Mouse (Mus musculus) left cerebral cortex, adult 6 months (tissue): ENCODE results near the gene Tmcc2. TPM values are rescaled to one million over a fixed set of nuclear protein-coding genes. Genes with fewer than 3 reads are reported as not detected.

Experiments used
- long read RNA-seq, 2 experiments: library from polyadenylated mRNA; unstranded; transcript quantifications; one replicate each; pipeline ENCODE4 v2.0.0; 2019 to 2020
- polyA plus RNA-seq: library from polyadenylated mRNA; unstranded; fragments of <200 nt; fragmentation: Nextera tagmentation; gene quantifications from 2 replicates; pipeline ENCODE4 v1.2.3, GENCODE M21; 2021

Tmcc2 gene
- 29.9 and 33.5 TPM in 2 replicates for polyA plus RNA-seq
- long read RNA-seq, experiment 1, transcript Tmcc2-203 (5 exons, 3,514 nt) = major isoform, 96 of 319 reads
- long read RNA-seq, experiment 1, transcript Tmcc2-201 (5 exons, 3,410 nt) = minor isoform, 61 of 319 reads
- long read RNA-seq, experiment 1, partial matches to known transcripts = 129 of 319 reads
- long read RNA-seq, experiment 1, other reads (novel, unspliced or antisense) = 33 of 319 reads
- long read RNA-seq, experiment 2, transcript Tmcc2-201 (5 exons, 3,410 nt) = major isoform, 8 of 82 reads
- long read RNA-seq, experiment 2, partial matches to known transcripts = 69 of 82 reads
- long read RNA-seq, experiment 2, other reads (novel, unspliced or antisense) = 2 of 82 reads

GRCm38 (mm10) chr1:132390691-132391579, at the start of gene Tmcc2:
TSS of gene Tmcc2 (minus strand) at chr1:132391281.

DNA sequence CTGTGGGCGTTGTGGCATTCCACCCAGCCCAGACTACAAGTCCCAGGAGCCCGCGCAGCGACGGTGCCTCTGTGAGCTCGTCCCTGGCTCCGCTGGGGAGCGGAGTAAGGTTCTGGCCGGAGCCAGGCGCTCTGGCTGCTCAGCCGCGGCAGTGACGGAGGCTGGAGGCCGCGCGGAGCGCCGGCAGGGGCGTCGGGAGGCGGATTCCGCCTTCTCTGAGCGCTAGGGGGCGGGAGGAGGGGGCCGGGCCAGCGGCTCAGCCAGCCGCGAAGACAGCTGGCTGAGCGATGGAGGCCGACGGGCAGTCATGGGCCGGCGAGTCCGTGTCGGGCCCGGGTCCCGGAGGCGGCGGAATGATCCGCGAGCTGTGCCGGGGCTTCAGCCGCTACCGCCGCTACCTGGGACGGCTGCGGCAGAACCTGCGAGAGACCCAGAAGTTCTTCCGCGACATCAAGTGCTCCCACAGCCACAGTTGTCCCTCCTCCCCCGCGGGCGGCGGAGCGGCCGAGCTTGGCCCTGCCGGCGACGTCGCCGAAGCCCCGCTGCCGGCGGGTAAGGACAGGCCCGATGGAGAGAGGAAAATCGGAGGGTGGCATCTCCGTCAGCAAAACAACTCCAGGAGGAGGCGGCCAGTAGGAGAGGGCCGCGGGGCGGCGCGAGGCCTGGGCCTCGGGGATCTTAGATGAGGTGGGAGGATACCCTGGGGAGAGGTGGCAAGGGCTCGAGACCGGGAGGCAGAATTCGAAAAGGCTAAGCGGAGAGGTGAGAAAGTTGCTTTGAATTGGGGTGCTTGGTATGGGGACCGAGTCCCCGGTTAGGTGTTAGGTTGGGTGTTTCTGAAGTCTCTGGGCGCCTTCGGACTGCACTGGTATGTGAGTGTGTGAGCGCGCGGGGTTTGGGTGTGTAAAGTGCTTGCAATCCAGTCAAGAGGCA, 26.5 kb upstream of the Tmcc2 start, which contains the start of gene Dstyk:
Gene Dstyk (plus strand): TSS at position 237 of the 933 bp plus-strand sequence.

DNA sequence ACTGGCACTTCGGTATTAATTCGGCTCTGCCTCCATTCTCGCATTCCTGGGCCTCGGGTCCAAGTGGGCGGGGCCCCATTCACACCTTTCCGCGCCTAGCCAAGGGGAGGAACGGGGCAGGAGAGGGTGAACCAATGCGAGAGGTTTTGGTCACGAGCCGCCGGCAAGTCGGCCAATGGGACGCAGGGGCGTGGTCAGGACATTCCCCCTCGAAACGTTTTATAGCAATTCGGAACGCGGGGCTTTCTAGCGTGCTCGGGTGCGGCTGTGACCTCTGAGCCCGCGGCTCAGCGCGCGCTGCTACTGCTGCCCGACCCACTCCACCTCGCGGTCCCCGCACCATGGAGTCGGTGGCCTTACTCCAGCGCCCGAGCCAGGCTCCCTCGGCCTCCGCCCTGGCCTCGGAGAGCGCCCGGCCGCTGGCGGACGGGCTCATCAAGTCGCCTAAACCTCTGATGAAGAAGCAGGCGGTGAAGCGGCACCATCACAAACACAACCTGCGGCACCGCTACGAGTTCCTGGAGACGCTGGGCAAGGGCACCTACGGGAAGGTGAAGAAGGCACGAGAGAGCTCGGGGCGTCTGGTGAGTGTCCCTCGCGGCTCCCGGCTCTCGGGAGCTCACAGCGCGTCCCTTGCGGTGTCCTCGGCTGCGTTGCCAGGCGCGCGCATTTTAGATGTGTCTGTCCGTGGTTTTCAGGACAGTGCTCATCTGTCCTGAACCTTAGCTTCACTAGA, 75.0 kb downstream of the Tmcc2 start, which contains the start of gene Nuak2:
Gene Nuak2 (plus strand): TSS at position 238 of the 736 bp plus-strand sequence.

Other genes starting within 250 kb of the Tmcc2 start
- 6.1 and 6.9 TPM in 2 replicates for gene Lemd1, start 199.8 kb downstream of the Tmcc2 start, polyA plus RNA-seq
- gene AC124108.1, start 199.8 kb downstream of the Tmcc2 start, polyA plus RNA-seq = 0.69 and 0.78 TPM in 2 replicates
- gene Gm10188, start 161.5 kb downstream of the Tmcc2 start, polyA plus RNA-seq = not detected in 2 replicates
- 4.8 and 10.4 TPM in 2 replicates for gene Klhdc8a, start 92.7 kb downstream of the Tmcc2 start, polyA plus RNA-seq
- 0.28 and 0.38 TPM in 2 replicates for gene Nuak2, start 75.2 kb downstream of the Tmcc2 start, polyA plus RNA-seq
- 6.3 and 6.4 TPM in 2 replicates for gene Dstyk, start 26.3 kb upstream of the Tmcc2 start, polyA plus RNA-seq
- 21.7 and 31.7 TPM in 2 replicates for gene Rbbp5, start 86.1 kb upstream of the Tmcc2 start, polyA plus RNA-seq
- 1.1 and 2.2 TPM in 2 replicates for gene Tmem81, start 114.9 kb upstream of the Tmcc2 start, polyA plus RNA-seq
- gene Cntn2, start 152.0 kb upstream of the Tmcc2 start, polyA plus RNA-seq = 14.3 and 15.3 TPM in 2 replicates